ENCODE assay signal across 10 mouse cellular contexts in the genomic region with DNA sequence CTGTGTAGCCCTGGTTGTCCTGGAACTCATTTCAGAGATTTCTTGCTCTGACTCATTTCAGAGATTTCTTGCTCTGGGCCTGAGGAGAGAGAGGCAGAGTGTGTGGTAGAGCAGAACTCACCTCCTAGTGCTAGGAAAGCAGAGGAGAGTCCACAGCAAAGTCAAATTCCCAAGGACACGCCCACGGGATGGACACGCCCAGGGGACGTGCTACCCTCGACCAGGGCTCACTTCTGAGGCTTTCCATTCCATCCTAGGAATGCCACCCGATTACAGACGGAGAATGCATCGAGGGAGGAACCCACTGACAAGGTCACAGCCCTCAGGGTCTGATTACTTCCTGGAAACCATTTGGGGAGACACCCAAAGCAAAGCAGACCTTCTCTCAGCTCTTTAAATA. TPM values are rescaled to one million over a fixed set of nuclear protein-coding genes. Genes with fewer than 3 reads are reported as not detected.
DNase-seq lines count a peak whose midpoint lies in the region; ATAC-seq lines count a peak whose summit lies in the region.
"Had no signal": no experiment of that assay in that cellular context is flagged by ENCODE, and none has a peak within 500 bp of the region (broad histone marks: within the 10 kb centered on the region; RNA-seq: fewer than 3 reads in every experiment).

No protein-coding gene starts in this region.

- no peaks in the 10 kb centered on the region for H3K27me3 ChIP-seq in kidney, embryonic 14.5 days (ENCODE audit: control insufficient read depth, insufficient read depth, low read length)
- H3K27me3 ChIP-seq: embryonic facial prominence, embryonic 15.5 days had no signal

- H3K9ac ChIP-seq in kidney, embryonic 14.5 days (ENCODE audit: low read depth, low read length): no peak overlapping the region
- H3K9ac ChIP-seq: embryonic facial prominence, embryonic 15.5 days had no signal

- no peak overlapping the region for H3K4me3 ChIP-seq in kidney, embryonic 14.5 days (ENCODE audit: low read length)
- H3K4me3 ChIP-seq: embryonic facial prominence, embryonic 15.5 days had no signal

- 8% methylated on average over 8 of the region's 8 CpGs for WGBS in kidney, embryonic 14.5 days

- H3K4me1 ChIP-seq in kidney, embryonic 14.5 days (ENCODE audit: control insufficient read depth, insufficient read depth, low read length): no peaks in the 10 kb centered on the region; the same call in 1 of the 2 replicates

- H3K27ac ChIP-seq in kidney, embryonic 14.5 days (ENCODE audit: low read depth, low read length): no peak overlapping the region
- H3K27ac ChIP-seq: embryonic facial prominence, embryonic 15.5 days had no signal

- DNase-seq in ovary, postnatal 36 days (ENCODE audit: low spot score): peak; percentile 41
- no peak for DNase-seq in ovary, postnatal 14 days (ENCODE audit: low spot score)
- peak; percentile 7 for DNase-seq in forelimb bud, embryonic 11.5 days (ENCODE audit: low read depth, low spot score)
- no peak for DNase-seq in cerebellum, adult 11-12 months
- DNase-seq in thymus, postnatal 14 days: no peak
- DNase-seq in cerebellum, adult 9-10 months: no peak

- no peaks in the 10 kb centered on the region for H3K36me3 ChIP-seq in kidney, embryonic 14.5 days (ENCODE audit: control insufficient read depth, insufficient read depth, low read length)
- H3K36me3 ChIP-seq: embryonic facial prominence, embryonic 15.5 days had no signal

- no peak overlapping the region for H3K4me2 ChIP-seq in kidney, embryonic 14.5 days (replicated peaks; ENCODE audit: low read depth, low read length)
- H3K4me2 ChIP-seq: embryonic facial prominence, embryonic 15.5 days had no signal

- ATAC-seq in kidney, embryonic 14.5 days (ENCODE audit: low FRiP score, low TSS enrichment): peak; percentile 68; the same call in 1 of the 2 replicates
- no peak for ATAC-seq in CD4-positive, CD25-positive, alpha-beta regulatory T cell, adult 4 months
- ATAC-seq: Patski had no signal

- no peaks in the 10 kb centered on the region for H3K9me3 ChIP-seq in kidney, embryonic 14.5 days (ENCODE audit: control insufficient read depth, low read length)
- H3K9me3 ChIP-seq: embryonic facial prominence, embryonic 15.5 days had no signal

RNA-seq across cellular contexts. Expression of gene Epas1, which starts 39.9 kb away (rescaled TPM):
- 8.6 and 12.8 TPM in 2 replicates for polyA plus RNA-seq in kidney, embryonic 14.5 days (2014; fragmentation: Nextera tagmentation; extraction: Ambion mirVana)
- 1 to 10 TPM in 1 of 2 experiments, under 1 TPM in 1; 0.36 to 1.9 TPM for polyA plus RNA-seq in CD4-positive, CD25-positive, alpha-beta regulatory T cell, adult 4 months (2017; shearing (Covaris generic))

Comparison
In these comparisons a context has a peak if more than half of its experiments do, and no peak if none do; other contexts are left out.
1. DNase-seq: peak in ovary, postnatal 36 days (single experiment) and forelimb bud, embryonic 11.5 days (single experiment); none in ovary, postnatal 14 days (single experiment), cerebellum, adult 11-12 months (single experiment), thymus, postnatal 14 days (single experiment) and cerebellum, adult 9-10 months (single experiment).